Mouse (Mus musculus): ENCODE data around the gene Dgat2.

Dgat2 gene

GRCm38 (mm10) chr7:99137541-99137940, 45.0 kb downstream of the Dgat2 start:
- no peak for DNase-seq (ENCODE audit: low spot score)

GRCm38 (mm10) chr7:99136789-99137188, 45.7 kb downstream of the Dgat2 start:
- DNase-seq (ENCODE audit: low spot score): no peak

- no peak for DNase-seq (ENCODE audit: low spot score)
These were observed 48.6 kb downstream of the Dgat2 start for GRCm38 (mm10) chr7:99133811-99134402.

GRCm38 (mm10) chr7:99132597-99132996, 49.9 kb downstream of the Dgat2 start:
- DNase-seq (ENCODE audit: low spot score): no peak

GRCm38 (mm10) chr7:99131819-99132353, 50.6 kb downstream of the Dgat2 start:
- no peak for DNase-seq (ENCODE audit: low spot score)

GRCm38 (mm10) chr7:99128965-99129364, 53.6 kb downstream of the Dgat2 start:
- no peak for DNase-seq (ENCODE audit: low spot score)

GRCm38 (mm10) chr7:99128020-99128950, 54.2 kb downstream of the Dgat2 start:
- DNase-seq (ENCODE audit: low spot score): no peak

- no peak for DNase-seq (ENCODE audit: low spot score)
These were observed 56.5 kb downstream of the Dgat2 start for GRCm38 (mm10) chr7:99126057-99126456.

GRCm38 (mm10) chr7:99122651-99123050, 59.9 kb downstream of the Dgat2 start:
- DNase-seq (ENCODE audit: low spot score): no peak

- DNase-seq (ENCODE audit: low spot score): no peak
These were observed 61.5 kb downstream of the Dgat2 start for GRCm38 (mm10) chr7:99120865-99121521.

- DNase-seq (ENCODE audit: low spot score): no peak
These were observed 62.4 kb downstream of the Dgat2 start for GRCm38 (mm10) chr7:99120082-99120481.

- no peak for DNase-seq (ENCODE audit: low spot score)
These were observed 65.7 kb downstream of the Dgat2 start for GRCm38 (mm10) chr7:99116781-99117180.

GRCm38 (mm10) chr7:99114006-99114726, 68.4 kb downstream of the Dgat2 start:
- peak; percentile 71 for DNase-seq (ENCODE audit: low spot score)

- DNase-seq (ENCODE audit: low spot score): no peak
These were observed 75.0 kb downstream of the Dgat2 start for GRCm38 (mm10) chr7:99107566-99107965.

GRCm38 (mm10) chr7:99106714-99107270, 75.7 kb downstream of the Dgat2 start:
- peak; percentile 69 for DNase-seq (ENCODE audit: low spot score)

Data from yolk sac, embryonic 10.5 days (tissue).